Mouse (Mus musculus) intestine, postnatal 0 days (tissue): Measurements from ENCODE around the gene Dhx37. TPM values are rescaled to one million over a fixed set of nuclear protein-coding genes. Genes with fewer than 3 reads are reported as not detected.
"Not testable (repeated sequence)": the region's sequence is repeated elsewhere in the genome, so short reads cannot be mapped to it uniquely, and the experiment has no call there.

Experiments used
- ATAC-seq: fragments of 200-750 bp; cut with Nextera tagmentation; 2 replicates; pipeline ENCODE4 v1.8.0; 2017; ENCODE audit warnings: mild to moderate bottlenecking, moderate TSS enrichment, moderate library complexity
- H3K27ac ChIP-seq: fragments of 300-500 bp; sonication (generic); 2 replicates; pipeline ENCODE4 v1.5.1; 2014; ENCODE audit warnings: mild to moderate bottlenecking, low read depth, low read length, moderate library complexity
- H3K27me3 ChIP-seq: fragments of 300-500 bp; sonication (generic); replicated peaks from 2 replicates; pipeline ENCODE4 v1.6.1; 2014; ENCODE audit warnings: low read length, mixed read lengths; ENCODE audit not compliant: control insufficient read depth, insufficient read depth
- H3K36me3 ChIP-seq: fragments of 300-500 bp; sonication (generic); 2 replicates; pipeline ENCODE4 v1.6.1; 2014; ENCODE audit warnings: mild to moderate bottlenecking, moderate library complexity; ENCODE audit not compliant: control insufficient read depth, insufficient read depth
- H3K4me1 ChIP-seq: fragments of 300-500 bp; sonication (generic); replicated peaks from 2 replicates; pipeline ENCODE4 v1.6.1; 2014; ENCODE audit warnings: antibody characterized with exemption, low read length, mixed read lengths; ENCODE audit not compliant: control insufficient read depth, insufficient read depth
- H3K4me2 ChIP-seq: fragments of 300-500 bp; sonication (generic); replicated peaks from 2 replicates; pipeline ENCODE4 v1.6.1; 2014; ENCODE audit warnings: low read depth, mild to moderate bottlenecking, moderate library complexity
- H3K4me3 ChIP-seq: fragments of 300-500 bp; sonication (generic); 2 replicates; pipeline ENCODE4 v1.5.1; 2014; ENCODE audit warnings: low read depth, low read length
- H3K9ac ChIP-seq: fragments of 300-500 bp; sonication (generic); 2 replicates; pipeline ENCODE4 v1.6.1; 2014; ENCODE audit warnings: mild to moderate bottlenecking, low read depth, low read length
- H3K9me3 ChIP-seq: fragments of 300-500 bp; sonication (generic); 2 replicates; pipeline ENCODE4 v1.6.1; 2016; ENCODE audit warnings: mixed run types; ENCODE audit not compliant: control insufficient read depth
- CTCF ChIP-seq: sonication (generic); IDR thresholded peaks from 2 replicates; pipeline ENCODE4 v1.5.1; 2016; ENCODE audit warnings: low read depth, mild to moderate bottlenecking, control low read depth, antibody characterized with exemption, moderate library complexity
- WGBS: fragments of 180-500 bp; shearing (Covaris S2); extraction: QIAGEN DNeasy Blood & Tissue Kit; methylation state at CpG from one replicate; pipeline ENCODE4 v1.1.7; 2014; 5-methylcytosine and 5-hydroxymethylcytosine counted together
- polyA plus RNA-seq: library from polyadenylated mRNA; unstranded; fragments of >200 nt; fragmentation: Nextera tagmentation; extraction: Ambion mirVana; gene quantifications from 2 replicates; pipeline ENCODE4 v1.2.1, GENCODE M21; 2015

Dhx37 gene
- polyA plus RNA-seq, 1 experiment from 2014 or later: 2.5 TPM

GRCm38 (mm10) chr5:125418636-125419035, 15.3 kb downstream of the Dhx37 start:
- no peaks in the 10 kb centered on the region for H3K27me3 ChIP-seq
- 91% methylated on average over 12 of the region's 12 CpGs for WGBS
- peaks cover 94% of the 10 kb centered on the region for H3K36me3 ChIP-seq

DNA sequence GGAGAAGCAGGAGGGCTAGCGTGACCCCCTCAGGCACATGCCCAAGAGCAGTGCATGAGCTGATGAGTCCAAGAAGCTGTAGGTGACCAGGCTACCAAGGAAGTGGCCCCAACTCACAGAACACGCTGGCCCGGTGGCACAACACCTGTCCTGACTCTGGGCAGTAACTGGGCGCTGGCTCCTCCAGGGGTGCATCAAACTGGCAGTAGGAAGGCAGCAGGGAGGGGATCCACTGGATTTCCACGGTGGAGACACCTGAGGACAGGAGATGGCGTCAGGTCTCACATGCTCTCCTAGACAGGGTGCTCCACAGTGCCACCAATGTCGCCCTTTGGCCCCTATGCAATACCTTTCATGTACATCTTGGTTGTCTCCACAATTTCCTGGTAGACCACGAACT, 17.7 kb downstream of the Dhx37 start:
- Histone ChIP-seq H3K4me3 (no peak overlapping the region), H3K36me3 (peaks cover 76% of the 10 kb centered on the region), H3K27me3 (no peaks in the 10 kb centered on the region), H3K27ac (no peak overlapping the region), H3K9me3 (no peaks in the 10 kb centered on the region), H3K9ac (no peak overlapping the region), H3K4me1 (no peaks in the 10 kb centered on the region), H3K4me2 (no peak overlapping the region)
- no peak for ATAC-seq
- no peak for TF ChIP-seq CTCF
- WGBS: 91% methylated on average over 8 of the region's 8 CpGs

More at GRCm38 (mm10) chr5:125418636-125419035, 15.3 kb downstream of the Dhx37 start:
- Histone ChIP-seq H3K4me3 (no peak overlapping the region), H3K4me2 (no peak overlapping the region), H3K9me3 (no peaks in the 10 kb centered on the region), H3K4me1 (no peaks in the 10 kb centered on the region), H3K27ac (no peak overlapping the region), H3K9ac (no peak overlapping the region)
- 0 out of 2 replicates have a peak, but pooled peaks have one; percentile 17 for ATAC-seq
- no peak for TF ChIP-seq CTCF

GRCm38 (mm10) chr5:125413763-125414162, 20.2 kb downstream of the Dhx37 start:
- H3K27ac ChIP-seq: no peak overlapping the region
- H3K9me3 ChIP-seq: no peaks in the 10 kb centered on the region
- no peak overlapping the region for H3K4me2 ChIP-seq
- no peak for TF ChIP-seq CTCF
- no peaks in the 10 kb centered on the region for H3K4me1 ChIP-seq
- H3K4me3 ChIP-seq: no peak overlapping the region
- no peak overlapping the region for H3K9ac ChIP-seq
- no peaks in the 10 kb centered on the region for H3K27me3 ChIP-seq
- WGBS: 81% methylated on average over 4 of the region's 4 CpGs
- ATAC-seq: no peak
- peaks cover 54% of the 10 kb centered on the region for H3K36me3 ChIP-seq

DNA sequence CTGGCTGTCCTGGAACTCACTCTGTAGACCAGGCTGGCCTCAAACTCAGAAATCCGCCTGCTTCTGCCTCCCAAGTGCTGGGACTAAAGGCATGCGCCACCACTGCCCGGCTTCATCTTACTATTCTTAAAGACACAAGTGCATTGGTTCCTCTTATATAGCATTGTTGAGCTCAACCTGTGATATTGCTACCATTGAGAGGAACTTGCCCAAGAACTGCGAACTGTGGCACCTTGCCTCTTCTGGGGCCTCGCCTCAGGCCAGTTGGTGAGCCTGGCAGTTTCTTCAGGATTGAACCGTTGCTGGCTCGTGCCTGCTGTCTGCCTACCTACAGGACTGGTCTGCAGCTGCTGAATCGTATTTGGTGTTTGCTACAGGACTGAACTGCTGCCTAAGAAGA, 21.4 kb downstream of the Dhx37 start:
- ATAC-seq, H3K27me3 ChIP-seq, H3K9me3 ChIP-seq, H3K27ac ChIP-seq, H3K9ac ChIP-seq, H3K4me2 ChIP-seq, H3K4me1 ChIP-seq, H3K4me3 ChIP-seq: not testable (repeated sequence)
- peaks cover 42% of the 10 kb centered on the region for H3K36me3 ChIP-seq
- 90% methylated on average over 8 of the region's 8 CpGs for WGBS

- peak; percentile 79 for TF ChIP-seq CTCF
- 65% methylated on average over 5 of the region's 5 CpGs for WGBS
- peaks cover 37% of the 10 kb centered on the region for H3K36me3 ChIP-seq
Measured at GRCm38 (mm10) chr5:125411972-125412530, 21.9 kb downstream of the Dhx37 start.

GRCm38 (mm10) chr5:125409348-125410090, 24.4 kb downstream of the Dhx37 start:
- 0 out of 2 replicates have a peak, but pooled peaks have one; percentile 24 for ATAC-seq
- no peak overlapping the region for H3K9ac ChIP-seq
- H3K27ac ChIP-seq: no peak overlapping the region

More at GRCm38 (mm10) chr5:125411972-125412530, 21.9 kb downstream of the Dhx37 start:
- Histone ChIP-seq H3K4me3 (no peak overlapping the region), H3K9ac (no peak overlapping the region), H3K27me3 (no peaks in the 10 kb centered on the region), H3K4me1 (no peaks in the 10 kb centered on the region), H3K4me2 (no peak overlapping the region), H3K9me3 (no peaks in the 10 kb centered on the region), H3K27ac (no peak overlapping the region)
- no peak for ATAC-seq

More at GRCm38 (mm10) chr5:125409348-125410090, 24.4 kb downstream of the Dhx37 start:
- peak overlapping the region; percentile 55 for H3K4me2 ChIP-seq
- H3K27me3 ChIP-seq: no peaks in the 10 kb centered on the region
- peaks cover 12% of the 10 kb centered on the region; the same call in 1 of the 2 replicates for H3K36me3 ChIP-seq
- TF ChIP-seq CTCF: no peak
- 9% methylated on average over 20 of the region's 20 CpGs for WGBS
- peak overlapping the region; percentile 26 for H3K4me3 ChIP-seq
- no peaks in the 10 kb centered on the region for H3K4me1 ChIP-seq
- H3K9me3 ChIP-seq: no peaks in the 10 kb centered on the region
